Mouse (Mus musculus): ENCODE data around the gene Racgap1.

DNA sequence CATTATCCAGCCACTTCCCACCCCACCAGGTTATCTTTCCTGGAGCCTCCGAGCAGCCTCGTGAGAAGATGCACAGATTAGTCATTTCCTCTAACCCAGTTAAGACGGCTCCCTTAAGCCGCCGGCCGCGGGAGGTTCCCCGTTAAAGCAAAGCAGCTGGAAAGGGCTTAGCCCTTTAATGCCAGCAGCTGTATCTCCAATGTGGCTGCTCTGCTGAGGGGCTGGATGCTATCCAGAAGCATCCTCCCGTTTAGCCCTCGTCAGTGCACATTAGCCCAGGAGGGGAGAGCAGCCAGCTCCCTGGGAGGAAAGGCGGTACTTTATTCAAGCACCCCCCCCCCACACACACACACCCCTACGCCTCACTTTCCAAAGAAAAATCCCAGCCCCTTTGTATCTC lies 36.7 kb downstream of the Racgap1 start:
- TF ChIP-seq CTCF (IDR thresholded peaks at IDR 0.05) (no peak), EP300 (IDR thresholded peaks at IDR 0.05) (no peak)

All from lung, postnatal 0 days (tissue).